Mouse (Mus musculus) spleen, adult 2 months (tissue): ENCODE results near the gene Gucy2e. TPM values are rescaled to one million over a fixed set of nuclear protein-coding genes. Genes with fewer than 3 reads are reported as not detected.

Experiments used
- DNase-seq, 2 experiments: peaks; one replicate each; pipeline versions ENCODE4 v3.0.0 to v3.0.0-alpha.2; 2012 to 2021; ENCODE audit warnings: low spot score in 2 of 2, low read depth in 1 of 2
- H3K27ac ChIP-seq: fragments of 200-500 bp; 2 replicates; pipeline ENCODE4 v1.5.1; 2012; ENCODE audit warnings: low read length, inconsistent platforms; ENCODE audit not compliant: insufficient read depth
- H3K27me3 ChIP-seq: fragments of 200-500 bp; 2 replicates; pipeline ENCODE4 v1.6.1; 2012; ENCODE audit warnings: mild to moderate bottlenecking, moderate library complexity, low read length, inconsistent platforms; ENCODE audit not compliant: control insufficient read depth, insufficient read depth
- H3K36me3 ChIP-seq: fragments of 200-500 bp; 2 replicates; pipeline ENCODE4 v1.6.1; 2012; ENCODE audit warnings: mild to moderate bottlenecking, low read length, inconsistent platforms; ENCODE audit not compliant: control insufficient read depth, insufficient read depth
- H3K4me1 ChIP-seq: fragments of 200-500 bp; 2 replicates; pipeline ENCODE4 v1.6.1; 2011; ENCODE audit warnings: inconsistent platforms; ENCODE audit not compliant: control insufficient read depth, insufficient read depth, insufficient read length
- H3K4me3 ChIP-seq: fragments of 200-500 bp; 2 replicates; pipeline ENCODE4 v1.5.1; 2011; ENCODE audit warnings: mild to moderate bottlenecking, inconsistent platforms; ENCODE audit not compliant: insufficient read depth, insufficient read length; ENCODE audit errors: extremely low read depth
- CTCF ChIP-seq: fragments of 200-500 bp; IDR thresholded peaks from 2 replicates; pipeline ENCODE4 v1.5.1; 2011; ENCODE audit warnings: mild to moderate bottlenecking, inconsistent platforms; ENCODE audit not compliant: insufficient read depth, insufficient read length, insufficient replicate concordance; ENCODE audit errors: extremely low read depth
- POLR2A ChIP-seq: fragments of 200-500 bp; IDR thresholded peaks from 2 replicates; pipeline ENCODE4 v1.6.1; 2011; ENCODE audit warnings: low read depth, low read length, inconsistent platforms
- WGBS: fragments of 180-500 bp; shearing (Covaris S2); methylation state at CpG from one replicate; pipeline ENCODE4 v1.1.7; 2018; 5-methylcytosine and 5-hydroxymethylcytosine counted together
- polyA plus RNA-seq: library from polyadenylated mRNA; depleted of rRNA; stranded (reverse); fragments of >200 nt; gene quantifications from 2 replicates; pipeline ENCODE4 v1.2.3, GENCODE M21; 2012; rRNA removed

Gene Gucy2e
- polyA plus RNA-seq: 0.02 and 0.04 TPM in 2 replicates

DNA sequence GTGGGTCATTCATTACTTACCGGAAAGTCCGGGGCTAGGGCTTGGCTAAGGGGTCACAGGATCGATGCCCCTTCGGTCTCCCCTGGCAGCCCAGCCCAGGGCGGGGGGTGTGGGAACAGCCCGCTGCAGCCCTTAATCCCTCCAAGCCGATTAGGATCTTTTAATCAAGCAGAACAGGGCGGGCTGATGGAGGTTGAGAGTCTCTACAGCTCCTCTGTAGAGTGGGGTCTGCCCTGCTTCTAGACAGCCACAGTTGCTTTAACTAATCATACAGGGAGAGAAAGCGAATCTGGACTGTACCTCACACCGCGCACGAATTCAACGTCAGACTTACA, at the start of gene Gucy2e:
Gene Gucy2e (minus strand): TSS at position 111 of the 335 bp plus-strand sequence.
- Histone ChIP-seq H3K4me3 (peak within 1 kb of the TSS; percentile 38; the same call in 1 of the 2 replicates), H3K27ac (no peak within 1 kb of the TSS), H3K4me1 (peaks cover 5% of the 10 kb centered on the region; the same call in 1 of the 2 replicates), H3K27me3 (peaks cover 15% of the 10 kb centered on the region), H3K36me3 (no peaks in the 10 kb centered on the region)
- 53% methylated on average over 13 of the region's 13 CpGs for WGBS
- TF ChIP-seq POLR2A: no peak
- TF ChIP-seq CTCF: no peak
- DNase-seq: no peak

DNA sequence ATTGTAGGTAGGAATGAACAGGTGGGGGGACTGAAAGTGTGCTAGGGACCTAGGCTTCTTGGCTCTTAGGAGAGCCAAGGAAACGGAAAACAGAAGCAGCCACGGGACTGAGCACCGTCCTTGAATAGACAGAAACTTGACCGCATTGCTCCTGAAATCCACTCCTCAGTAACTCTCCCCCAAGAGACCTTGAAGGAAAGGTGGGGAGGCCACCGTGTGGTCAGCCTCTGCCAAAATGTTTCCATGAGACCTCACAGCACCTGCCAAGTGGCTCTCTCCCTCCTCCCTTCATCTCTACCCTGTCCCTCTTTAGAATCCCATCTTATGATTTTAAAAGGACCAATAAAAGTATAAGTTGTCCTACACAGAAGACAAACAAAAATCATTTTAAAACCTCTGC, 40.4 kb upstream of the Gucy2e start:
- H3K4me3 ChIP-seq: no peak overlapping the region
- H3K27me3 ChIP-seq: no peaks in the 10 kb centered on the region
- no peak for TF ChIP-seq POLR2A
- TF ChIP-seq CTCF: no peak
- 55% methylated on average over 5 of the region's 5 CpGs for WGBS
- DNase-seq: no peak
- H3K36me3 ChIP-seq: no peaks in the 10 kb centered on the region
- no peak overlapping the region for H3K27ac ChIP-seq
- no peaks in the 10 kb centered on the region for H3K4me1 ChIP-seq

- H3K27me3 ChIP-seq: no peaks in the 10 kb centered on the region
- no peak for DNase-seq
- no peak for TF ChIP-seq CTCF
- no peak for TF ChIP-seq POLR2A
Measured at GRCm38 (mm10) chr11:69276081-69276480, 39.2 kb upstream of the Gucy2e start.

DNA sequence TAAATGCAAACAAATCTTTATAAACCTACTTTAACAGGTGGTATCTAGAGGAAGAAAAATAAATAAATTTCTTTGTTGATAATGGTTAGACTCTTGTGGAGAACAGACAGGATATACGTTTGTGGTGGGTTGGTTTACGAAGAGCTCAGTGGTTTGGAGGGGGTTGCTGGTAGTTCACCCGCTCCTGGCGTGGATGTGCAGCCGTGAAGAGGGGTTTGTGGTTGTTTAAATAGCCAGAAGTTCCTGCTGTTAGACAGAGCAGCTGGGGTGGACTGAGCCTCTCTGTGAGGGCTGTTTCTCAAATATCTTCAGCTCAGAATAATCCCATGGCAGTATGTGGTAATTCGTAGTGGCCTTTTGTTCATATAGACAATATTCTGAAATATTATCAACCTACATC, 38.8 kb upstream of the Gucy2e start:
- Histone ChIP-seq H3K36me3 (no peaks in the 10 kb centered on the region), H3K4me3 (no peak overlapping the region), H3K4me1 (no peaks in the 10 kb centered on the region), H3K27ac (no peak overlapping the region), H3K27me3 (no peaks in the 10 kb centered on the region)
- 15% methylated on average over 6 of the region's 6 CpGs for WGBS
- TF ChIP-seq CTCF (no peak), POLR2A (no peak)
- DNase-seq: no peak

More at GRCm38 (mm10) chr11:69276081-69276480, 39.2 kb upstream of the Gucy2e start:
- WGBS: 2% methylated on average over 2 of the region's 2 CpGs
- H3K36me3 ChIP-seq: no peaks in the 10 kb centered on the region
- no peak overlapping the region for H3K4me3 ChIP-seq
- H3K27ac ChIP-seq: no peak overlapping the region
- H3K4me1 ChIP-seq: no peaks in the 10 kb centered on the region

- peak; percentile 56 to 81 for DNase-seq
- TF ChIP-seq CTCF (no peak), POLR2A (no peak)
- no peaks in the 10 kb centered on the region for H3K27me3 ChIP-seq
- H3K36me3 ChIP-seq: no peaks in the 10 kb centered on the region
- WGBS: 39% methylated on average over 16 of the region's 16 CpGs
- no peak overlapping the region for H3K4me3 ChIP-seq
- H3K4me1 ChIP-seq: no peaks in the 10 kb centered on the region
- no peak overlapping the region for H3K27ac ChIP-seq
Measured at GRCm38 (mm10) chr11:69272122-69272740, 35.4 kb upstream of the Gucy2e start.

DNA sequence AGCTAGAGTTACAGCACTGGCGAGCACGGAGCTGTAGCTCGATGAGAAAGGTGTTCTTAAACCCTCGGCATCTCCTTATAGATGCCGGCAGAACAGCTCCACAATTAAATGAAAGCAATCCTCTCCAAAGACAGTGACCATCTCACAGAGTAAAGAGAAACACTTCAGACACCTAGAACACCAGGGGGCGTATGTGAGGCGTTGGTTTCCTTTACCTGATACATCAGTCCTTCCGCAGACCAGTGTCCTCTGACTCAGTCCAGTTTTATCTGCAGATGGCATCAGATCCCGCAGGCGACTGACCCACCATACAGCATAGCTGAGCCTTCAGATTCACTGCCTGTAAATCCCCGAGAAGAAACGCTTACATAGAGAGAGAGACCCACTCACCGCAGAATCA, 32.7 kb upstream of the Gucy2e start:
- Histone ChIP-seq H3K4me1 (no peaks in the 10 kb centered on the region; the same call in 1 of the 2 replicates), H3K4me3 (no peak overlapping the region), H3K27ac (no peak overlapping the region), H3K27me3 (no peaks in the 10 kb centered on the region), H3K36me3 (no peaks in the 10 kb centered on the region)
- 18% methylated on average over 13 of the region's 13 CpGs for WGBS
- peak; percentile 31 to 75 for DNase-seq
- peak; percentile 34; the same call in 1 of the 2 replicates for TF ChIP-seq CTCF
- TF ChIP-seq POLR2A: no peak

DNA sequence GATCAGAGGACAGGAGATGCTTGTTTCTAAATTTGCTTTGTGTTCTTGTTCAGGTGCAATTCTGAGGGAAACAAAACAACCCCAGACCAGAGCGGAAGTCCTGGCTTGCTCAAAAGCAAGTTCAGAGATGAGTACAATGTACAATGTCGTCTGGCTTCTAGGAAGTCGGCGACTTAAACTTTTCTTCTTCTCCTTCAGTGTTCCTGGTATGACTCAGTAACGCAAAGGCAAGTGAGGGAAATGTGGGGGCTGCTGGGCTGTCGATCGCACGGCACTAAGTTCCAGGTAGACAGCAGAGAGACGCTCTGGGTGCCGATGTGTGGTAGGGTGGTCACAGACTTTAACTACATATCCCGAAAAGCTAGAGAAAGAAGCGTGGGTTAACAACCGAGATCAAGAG, 31.3 kb upstream of the Gucy2e start:
- H3K36me3 ChIP-seq: no peaks in the 10 kb centered on the region
- H3K27me3 ChIP-seq: no peaks in the 10 kb centered on the region
- DNase-seq: no peak
- no peak for TF ChIP-seq CTCF
- TF ChIP-seq POLR2A: no peak
- H3K4me1 ChIP-seq: no peaks in the 10 kb centered on the region; the same call in 1 of the 2 replicates
- no peak overlapping the region for H3K4me3 ChIP-seq
- 82% methylated on average over 13 of the region's 13 CpGs for WGBS
- H3K27ac ChIP-seq: no peak overlapping the region
